Mouse (Mus musculus) kidney, embryonic 14.5 days (tissue): ENCODE measurements around the gene Esyt3. TPM values are rescaled to one million over a fixed set of nuclear protein-coding genes. Genes with fewer than 3 reads are reported as not detected.

Experiments
- ATAC-seq: fragments of 200-750 bp; cut with Nextera tagmentation; 2 replicates; pipeline ENCODE4 v1.8.0; 2017; ENCODE audit warnings: moderate number of reproducible peaks, mild to moderate bottlenecking, moderate TSS enrichment, moderate library complexity; ENCODE audit not compliant: low FRiP score, low TSS enrichment
- H3K27ac ChIP-seq: fragments of 300-500 bp; sonication (generic); 2 replicates; pipeline ENCODE4 v1.5.1; 2014; ENCODE audit warnings: low read depth, mild to moderate bottlenecking, low read length, moderate library complexity, mixed read lengths
- H3K27me3 ChIP-seq: fragments of 300-500 bp; sonication (generic); 2 replicates; pipeline ENCODE4 v1.6.1; 2014; ENCODE audit warnings: mild to moderate bottlenecking, low read length; ENCODE audit not compliant: control insufficient read depth, insufficient read depth
- H3K36me3 ChIP-seq: fragments of 300-500 bp; sonication (generic); 2 replicates; pipeline ENCODE4 v1.6.1; 2014; ENCODE audit warnings: low read length, mixed read lengths; ENCODE audit not compliant: control insufficient read depth, insufficient read depth
- H3K4me1 ChIP-seq: fragments of 300-500 bp; sonication (generic); 2 replicates; pipeline ENCODE4 v1.6.1; 2014; ENCODE audit warnings: low read length, mixed read lengths; ENCODE audit not compliant: control insufficient read depth, insufficient read depth
- H3K4me2 ChIP-seq: fragments of 300-500 bp; sonication (generic); replicated peaks from 2 replicates; pipeline ENCODE4 v1.6.1; 2014; ENCODE audit warnings: low read depth, mild to moderate bottlenecking, low read length
- H3K4me3 ChIP-seq: fragments of 300-500 bp; sonication (generic); 2 replicates; pipeline ENCODE4 v1.5.1; 2014; ENCODE audit warnings: mild to moderate bottlenecking, low read length
- H3K9ac ChIP-seq: fragments of 300-500 bp; sonication (generic); 2 replicates; pipeline ENCODE4 v1.6.1; 2014; ENCODE audit warnings: low read depth, mild to moderate bottlenecking, low read length, moderate library complexity
- H3K9me3 ChIP-seq: fragments of 300-500 bp; sonication (generic); 2 replicates; pipeline ENCODE4 v1.6.1; 2016; ENCODE audit warnings: low read length; ENCODE audit not compliant: control insufficient read depth
- WGBS: fragments of 180-500 bp; shearing (Covaris S2); extraction: QIAGEN DNeasy Blood & Tissue Kit; methylation state at CpG from one replicate; pipeline ENCODE4 v1.1.7; 2014; 5-methylcytosine and 5-hydroxymethylcytosine counted together
- polyA plus RNA-seq: library from polyadenylated mRNA; unstranded; fragments of >200 nt; fragmentation: Nextera tagmentation; extraction: Ambion mirVana; gene quantifications from 2 replicates; pipeline ENCODE4 v1.2.1, GENCODE M21; 2014

The Esyt3 gene
- polyA plus RNA-seq, 1 experiment from 2014 or later: 0.76 TPM

GRCm38 (mm10) chr9:99341600-99341999, 16.8 kb downstream of the Esyt3 start:
- Histone ChIP-seq H3K9ac (no peak overlapping the region), H3K4me1 (no peaks in the 10 kb centered on the region), H3K27me3 (no peaks in the 10 kb centered on the region), H3K4me3 (no peak overlapping the region), H3K36me3 (no peaks in the 10 kb centered on the region), H3K9me3 (no peaks in the 10 kb centered on the region), H3K4me2 (no peak overlapping the region), H3K27ac (no peak overlapping the region)
- ATAC-seq: no peak
- WGBS: 82% methylated on average over 3 of the region's 3 CpGs

- Histone ChIP-seq H3K9ac (no peak overlapping the region), H3K27ac (no peak overlapping the region), H3K36me3 (no peaks in the 10 kb centered on the region), H3K27me3 (no peaks in the 10 kb centered on the region), H3K4me1 (no peaks in the 10 kb centered on the region), H3K9me3 (no peaks in the 10 kb centered on the region), H3K4me2 (no peak overlapping the region), H3K4me3 (no peak overlapping the region)
- 78% methylated on average over 12 of the region's 12 CpGs for WGBS
- no peak for ATAC-seq
Measured at GRCm38 (mm10) chr9:99340126-99340525, 18.2 kb downstream of the Esyt3 start.

- no peaks in the 10 kb centered on the region for H3K4me1 ChIP-seq
- no peaks in the 10 kb centered on the region for H3K9me3 ChIP-seq
- no peak overlapping the region for H3K4me3 ChIP-seq
- H3K27me3 ChIP-seq: no peaks in the 10 kb centered on the region
- H3K4me2 ChIP-seq: no peak overlapping the region
- WGBS: 84% methylated on average over 1 of the region's 1 CpGs
- ATAC-seq: no peak
- no peak overlapping the region for H3K9ac ChIP-seq
- H3K27ac ChIP-seq: no peak overlapping the region
- H3K36me3 ChIP-seq: no peaks in the 10 kb centered on the region
Measured at GRCm38 (mm10) chr9:99339182-99339581, 19.2 kb downstream of the Esyt3 start.

- Histone ChIP-seq H3K27ac (no peak overlapping the region), H3K9ac (no peak overlapping the region), H3K27me3 (no peaks in the 10 kb centered on the region), H3K36me3 (no peaks in the 10 kb centered on the region), H3K4me1 (no peaks in the 10 kb centered on the region), H3K9me3 (no peaks in the 10 kb centered on the region), H3K4me3 (no peak overlapping the region), H3K4me2 (no peak overlapping the region)
- 73% methylated on average over 1 of the region's 1 CpGs for WGBS
- ATAC-seq: no peak
Measured at GRCm38 (mm10) chr9:99338293-99338692, 20.1 kb downstream of the Esyt3 start.

GRCm38 (mm10) chr9:99336538-99336937, 21.8 kb downstream of the Esyt3 start:
- Histone ChIP-seq H3K4me3 (no peak overlapping the region), H3K27me3 (no peaks in the 10 kb centered on the region), H3K9ac (no peak overlapping the region), H3K27ac (no peak overlapping the region), H3K9me3 (no peaks in the 10 kb centered on the region), H3K4me1 (no peaks in the 10 kb centered on the region), H3K4me2 (no peak overlapping the region), H3K36me3 (no peaks in the 10 kb centered on the region)
- no peak for ATAC-seq
- 85% methylated on average over 4 of the region's 4 CpGs for WGBS

DNA sequence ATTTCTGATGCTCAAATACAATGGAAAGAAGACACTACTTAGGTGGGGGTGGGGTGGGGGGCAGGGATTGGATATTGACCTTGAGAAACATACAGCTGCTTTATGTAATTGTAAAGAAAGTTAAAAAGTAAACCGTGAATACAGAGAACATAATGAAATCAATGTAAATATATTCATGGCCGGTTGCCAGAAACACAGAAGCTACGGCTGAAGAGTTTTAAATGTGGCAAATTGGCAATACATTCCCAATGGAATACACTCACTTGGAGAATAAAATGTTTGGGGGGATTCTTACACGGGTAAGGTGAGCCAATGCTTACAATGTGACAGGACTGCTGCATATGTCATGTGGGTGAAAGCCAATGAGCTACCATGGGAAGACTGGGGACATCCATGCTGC, 31.5 kb downstream of the Esyt3 start:
- WGBS: 64% methylated on average over 4 of the region's 4 CpGs
- H3K4me3 ChIP-seq: no peak overlapping the region
- H3K27me3 ChIP-seq: no peaks in the 10 kb centered on the region
- H3K4me2 ChIP-seq: no peak overlapping the region
- H3K36me3 ChIP-seq: no peaks in the 10 kb centered on the region
- ATAC-seq: no peak
- no peaks in the 10 kb centered on the region for H3K9me3 ChIP-seq
- no peaks in the 10 kb centered on the region for H3K4me1 ChIP-seq
- H3K9ac ChIP-seq: no peak overlapping the region
- no peak overlapping the region for H3K27ac ChIP-seq

DNA sequence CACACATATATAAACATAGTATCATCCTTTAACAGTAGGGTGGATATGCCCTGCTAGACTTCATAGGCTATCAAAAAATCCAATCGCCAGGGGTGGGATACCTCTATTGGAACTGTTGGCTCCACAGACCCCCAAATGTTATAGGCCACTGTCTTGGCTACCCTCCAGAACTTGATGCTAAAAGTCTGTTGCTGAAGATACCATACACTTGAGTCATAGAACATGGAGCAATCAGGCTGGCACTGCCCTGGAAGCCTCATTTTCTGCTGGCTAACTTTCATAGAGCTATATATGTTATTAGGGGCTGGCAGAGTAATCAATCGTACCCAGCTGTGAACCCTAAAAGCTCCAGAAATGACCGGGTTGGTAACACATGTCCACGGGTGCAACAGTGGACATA, 32.4 kb downstream of the Esyt3 start:
- Histone ChIP-seq H3K27me3 (no peaks in the 10 kb centered on the region), H3K36me3 (no peaks in the 10 kb centered on the region), H3K9me3 (no peaks in the 10 kb centered on the region), H3K4me1 (no peaks in the 10 kb centered on the region), H3K4me2 (no peak overlapping the region), H3K9ac (no peak overlapping the region), H3K4me3 (no peak overlapping the region), H3K27ac (no peak overlapping the region)
- no peak for ATAC-seq
- WGBS: 83% methylated on average over 4 of the region's 4 CpGs

DNA sequence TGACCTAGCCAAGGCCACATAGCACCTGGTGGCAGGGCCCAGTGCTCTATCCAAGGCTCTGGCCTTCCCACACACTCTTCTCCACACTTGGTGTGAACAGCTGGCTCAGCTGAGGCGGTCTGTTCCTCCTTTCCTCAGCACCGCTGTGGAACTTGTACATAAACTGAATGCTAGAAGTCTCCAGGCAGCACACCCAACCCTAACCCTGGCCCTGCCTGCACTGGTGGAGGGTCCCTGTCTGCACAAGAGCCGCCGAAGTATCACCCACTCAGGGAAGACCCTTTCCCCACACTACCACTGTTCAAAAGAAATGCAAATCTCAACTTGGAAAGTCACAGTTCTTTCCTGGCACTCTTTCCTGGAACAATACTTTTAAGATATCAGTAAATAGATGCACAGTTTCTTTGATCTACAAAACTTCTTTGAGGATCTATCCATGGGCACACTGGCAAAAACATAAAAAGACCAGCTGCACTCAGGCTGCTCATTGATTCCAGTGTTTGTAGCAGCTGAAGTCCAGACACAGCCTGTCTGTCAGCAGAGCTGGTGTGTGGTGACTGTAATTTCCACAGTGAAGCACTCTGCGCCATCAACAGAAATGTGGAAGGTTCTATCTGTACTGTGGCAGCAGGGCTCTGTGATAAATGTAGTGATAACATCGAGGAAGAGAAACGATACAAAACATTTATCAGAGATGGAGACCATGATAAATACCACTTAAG, 33.0 kb downstream of the Esyt3 start:
- H3K27me3 ChIP-seq: no peaks in the 10 kb centered on the region
- no peak overlapping the region for H3K4me2 ChIP-seq
- no peak overlapping the region for H3K9ac ChIP-seq
- no peaks in the 10 kb centered on the region for H3K9me3 ChIP-seq
- H3K4me1 ChIP-seq: no peaks in the 10 kb centered on the region
- H3K36me3 ChIP-seq: no peaks in the 10 kb centered on the region
- no peak overlapping the region for H3K27ac ChIP-seq
- H3K4me3 ChIP-seq: no peak overlapping the region
- 86% methylated on average over 7 of the region's 7 CpGs for WGBS
- no peak for ATAC-seq

DNA sequence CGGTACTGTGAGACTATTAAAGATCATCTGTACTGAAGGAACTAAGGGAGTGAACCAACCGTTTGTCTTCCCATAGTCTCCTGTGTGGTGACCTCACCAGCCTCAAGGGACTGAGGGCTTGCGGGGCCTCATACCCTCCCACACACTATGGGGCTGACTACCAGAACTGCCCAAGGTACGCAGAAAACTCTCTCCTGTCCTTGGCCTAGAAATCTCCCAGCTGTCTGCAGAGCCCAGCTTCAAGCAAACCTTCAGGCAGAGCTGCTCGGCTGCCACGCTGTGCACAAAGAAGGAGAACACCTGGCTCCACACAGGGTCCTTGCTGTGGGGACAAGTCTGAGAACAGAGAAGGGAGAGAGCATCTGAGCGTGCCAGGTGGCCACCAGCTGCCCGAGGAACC, 38.4 kb downstream of the Esyt3 start:
- no peak overlapping the region for H3K27ac ChIP-seq
- H3K4me1 ChIP-seq: 0 out of 2 replicates have a peak, but pooled peaks cover 3% of the 10 kb centered on the region
- no peaks in the 10 kb centered on the region for H3K36me3 ChIP-seq
- H3K27me3 ChIP-seq: no peaks in the 10 kb centered on the region
- H3K9ac ChIP-seq: no peak overlapping the region
- no peak overlapping the region for H3K4me2 ChIP-seq
- no peaks in the 10 kb centered on the region for H3K9me3 ChIP-seq
- WGBS: 20% methylated on average over 8 of the region's 8 CpGs
- H3K4me3 ChIP-seq: no peak overlapping the region
- 0 out of 2 replicates have a peak, but pooled peaks have one; percentile 53 for ATAC-seq
